Mouse (Mus musculus) stomach, postnatal 0 days (tissue): ENCODE measurements around the gene Hspa1l.

ENCODE experiments used
- CTCF ChIP-seq: IDR thresholded peaks from 2 replicates; pipeline ENCODE4 v1.5.1; 2016; ENCODE audit warnings: antibody characterized with exemption, low read depth, mild to moderate bottlenecking, moderate library complexity
- EP300 ChIP-seq: optimal IDR thresholded peaks from 2 replicates; pipeline ENCODE3; 2016; ENCODE audit warnings: antibody characterized with exemption

- TF ChIP-seq CTCF (no peak), EP300 (no peak)
Measured at GRCm38 (mm10) chr17:35017706-35018030, 45.2 kb downstream of the Hspa1l start.
